Mouse (Mus musculus): Measurements from ENCODE around the gene Sorcs2. TPM values are rescaled to one million over a fixed set of nuclear protein-coding genes. Genes with fewer than 3 reads are reported as not detected.
"Not testable (repeated sequence)": the region's sequence is repeated elsewhere in the genome, so short reads cannot be mapped to it uniquely, and the experiment has no call there.

Gene Sorcs2
- total and polyA plus RNA-seq, 3 experiments: 0.42 to 1.6 (median 0.46) TPM

DNA sequence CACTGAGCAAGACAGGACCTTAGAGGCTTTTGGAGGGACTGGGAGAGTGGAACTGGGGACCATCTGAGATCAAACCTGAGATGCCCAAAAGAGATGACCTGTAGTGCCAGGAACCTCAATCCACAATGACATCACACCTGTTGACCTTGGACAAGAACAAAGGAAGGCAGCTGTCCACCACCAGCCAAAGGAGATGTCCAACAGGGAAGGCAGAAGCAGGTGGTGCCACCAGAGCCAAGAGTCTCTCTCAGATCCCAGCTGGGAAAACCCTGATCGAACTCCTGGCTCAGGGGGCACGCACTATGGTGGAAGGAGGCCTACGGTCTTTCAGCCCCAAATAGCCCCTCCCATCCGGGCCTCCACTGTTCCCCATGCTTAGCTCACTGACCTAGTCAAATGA lies 6.2 kb downstream of the Sorcs2 start:
- Histone ChIP-seq H3K9me3 (replicated peaks; ENCODE audit: low read length) (no peaks in the 10 kb centered on the region), H3K4me3 (replicated peaks in 1 of 3; ENCODE audit: low read depth in 2 of 3, low read length in 2 of 3, poor library complexity in 1 of 3) (no peak overlapping the region), H3K79me2 (replicated peaks; ENCODE audit: control insufficient read depth, extremely low read depth, insufficient read depth, poor library complexity, severe bottlenecking) (no peaks in the 10 kb centered on the region), H3K27ac (ENCODE audit: insufficient read depth, low read depth) (no peak overlapping the region), H3K27me3 (replicated peaks) (peaks cover 97% of the 10 kb centered on the region), H3K9ac (ENCODE audit: insufficient read depth, low read depth) (no peak overlapping the region), H3K4me2 (ENCODE audit: insufficient read depth, low read depth, poor library complexity, severe bottlenecking) (no peak overlapping the region), H3K4me1 (ENCODE audit: control insufficient read depth in 1 of 2, insufficient read depth in 2 of 2) (peaks cover 0 to 6% of the 10 kb centered on the region in 2 experiments; a peak in 1 of 4 replicates), H3K36me3 (replicated peaks in 1 of 2; ENCODE audit: control insufficient read depth in 1 of 2, insufficient read depth in 1 of 2, low read length in 1 of 2) (no peaks in the 10 kb centered on the region)
- in situ Hi-C loops (cut with MboI; ENCODE audit: low pct_ligation_motif_present, low pct_unique_long_range_greater_than_20kb, low sequenced_read_pairs): loop anchor here (10.0 to 25.0 kb wide), 2 partner anchors 247 to 504 kb away; partner anchors contain the start of gene Afap1
- DNase-seq (ENCODE audit: extremely low read depth): no peak
- dilution Hi-C loops (cut with MboI; ENCODE audit: extremely low pct_ligation_motif_present, extremely low pct_unique_long_range_greater_than_20kb, low sequenced_read_pairs): no loop called here
- TF ChIP-seq HCFC1 (IDR thresholded peaks at IDR 0.05; ENCODE audit: low read depth, low read length) (no peak), CTCF (conservative IDR thresholded peaks at IDR 0.05 in 1 of 2, IDR thresholded peaks at IDR 0.05 in 1 of 2; ENCODE audit: low read depth in 2 of 2, low read length in 2 of 2) (no peak), RAD21 (IDR thresholded peaks at IDR 0.05; ENCODE audit: low read depth, low read length) (no peak), ZMIZ1 (IDR thresholded peaks at IDR 0.05; ENCODE audit: low read depth, low read length) (no peak), KAT2A (IDR thresholded peaks at IDR 0.05; ENCODE audit: insufficient replicate concordance, low read length) (no peak), NELFE (IDR thresholded peaks at IDR 0.05; ENCODE audit: low read depth, low read length) (no peak), TBP (conservative IDR thresholded peaks at IDR 0.05; ENCODE audit: low read depth, low read length) (no peak), MAFK (IDR thresholded peaks at IDR 0.05; ENCODE audit: insufficient replicate concordance, low read length) (no peak), CHD2 (IDR thresholded peaks at IDR 0.05; ENCODE audit: low read length) (no peak), ETS1 (conservative IDR thresholded peaks at IDR 0.05; ENCODE audit: low read depth, low read length) (no peak)

DNA sequence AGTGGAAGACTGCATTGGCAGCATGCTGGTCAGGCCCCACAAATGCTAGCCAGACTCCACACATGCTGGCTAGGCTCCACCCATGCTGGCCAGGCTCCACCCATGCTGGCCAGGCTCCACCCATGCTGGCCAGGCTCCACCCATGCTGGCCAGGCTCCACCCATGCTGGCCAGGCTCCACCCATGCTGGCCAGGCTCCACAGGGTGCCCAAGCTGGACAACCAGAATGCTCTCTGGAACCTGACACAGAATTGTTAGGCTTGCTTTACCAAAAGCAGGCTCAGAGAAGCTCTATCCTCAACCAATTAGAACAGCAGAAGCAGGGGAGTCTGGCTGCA lies 7.4 kb downstream of the Sorcs2 start:
- H3K9me3 ChIP-seq (replicated peaks; ENCODE audit: low read length); H3K9ac ChIP-seq (ENCODE audit: insufficient read depth, low read depth); DNase-seq (ENCODE audit: extremely low read depth); H3K79me2 ChIP-seq (replicated peaks; ENCODE audit: control insufficient read depth, extremely low read depth, insufficient read depth, poor library complexity, severe bottlenecking); H3K4me1 ChIP-seq (ENCODE audit: control insufficient read depth in 1 of 2, insufficient read depth in 2 of 2); H3K4me2 ChIP-seq (ENCODE audit: insufficient read depth, low read depth, poor library complexity, severe bottlenecking); H3K36me3 ChIP-seq (replicated peaks in 1 of 2; ENCODE audit: control insufficient read depth in 1 of 2, insufficient read depth in 1 of 2, low read length in 1 of 2); dilution Hi-C loops (cut with MboI; ENCODE audit: extremely low pct_ligation_motif_present, extremely low pct_unique_long_range_greater_than_20kb, low sequenced_read_pairs); H3K4me3 ChIP-seq (replicated peaks in 1 of 3; ENCODE audit: low read depth in 2 of 3, low read length in 2 of 3, poor library complexity in 1 of 3); H3K27ac ChIP-seq (ENCODE audit: insufficient read depth, low read depth): not testable (repeated sequence)
- in situ Hi-C loops (cut with MboI; ENCODE audit: low pct_ligation_motif_present, low pct_unique_long_range_greater_than_20kb, low sequenced_read_pairs): loop anchor here (10.0 to 25.0 kb wide), 2 partner anchors 246 to 503 kb away; partner anchors contain the start of gene Afap1
- H3K27me3 ChIP-seq (replicated peaks): peaks cover 97% of the 10 kb centered on the region

DNA sequence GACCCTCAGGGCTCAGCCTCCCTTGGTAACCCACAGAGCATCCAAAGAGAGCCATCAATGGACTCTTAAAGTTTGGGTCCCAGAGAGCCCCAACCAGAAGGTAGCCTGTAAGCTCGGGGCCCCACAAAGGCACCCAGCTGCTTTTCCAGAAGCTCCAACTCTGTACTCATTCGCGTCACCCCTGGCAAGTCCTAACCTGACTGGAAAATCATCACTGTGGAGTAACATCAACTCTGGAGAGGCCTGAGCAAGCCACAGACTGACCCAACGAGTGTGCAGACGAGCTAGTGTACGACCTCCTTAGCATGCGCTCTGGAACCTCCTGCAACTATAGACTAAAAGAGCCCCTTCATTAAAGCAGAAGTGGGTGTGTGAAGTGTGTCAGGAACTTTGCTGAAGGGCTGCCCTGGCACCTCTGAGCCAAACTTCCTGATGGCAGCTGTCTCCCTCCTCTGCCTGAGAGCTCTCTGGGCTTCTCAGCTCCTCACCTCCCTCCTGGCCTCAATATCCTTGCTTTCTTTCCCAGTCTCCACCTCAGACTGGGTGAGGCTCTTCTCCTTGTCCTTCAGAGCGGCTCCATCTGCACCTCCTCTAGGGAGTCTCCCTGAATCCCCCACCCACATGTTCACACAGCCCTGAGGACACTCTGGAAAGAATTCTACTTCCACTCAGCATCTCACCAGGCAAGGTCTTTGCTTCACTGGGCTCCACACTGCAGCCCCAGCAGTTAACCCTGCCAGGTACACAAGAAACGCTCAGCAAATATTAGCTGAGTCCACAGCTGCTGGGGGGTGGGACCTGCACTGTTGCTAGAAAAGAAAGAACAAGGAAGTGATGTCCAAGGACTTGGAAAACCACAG lies 8.0 kb downstream of the Sorcs2 start:
- no peak overlapping the region for H3K4me2 ChIP-seq (ENCODE audit: insufficient read depth, low read depth, poor library complexity, severe bottlenecking)
- peaks cover 0 to 6% of the 10 kb centered on the region in 2 experiments; a peak in 1 of 4 replicates for H3K4me1 ChIP-seq (ENCODE audit: control insufficient read depth in 1 of 2, insufficient read depth in 2 of 2)
- H3K79me2 ChIP-seq (replicated peaks; ENCODE audit: control insufficient read depth, extremely low read depth, insufficient read depth, poor library complexity, severe bottlenecking): no peaks in the 10 kb centered on the region
- H3K27me3 ChIP-seq (replicated peaks): peaks cover 97% of the 10 kb centered on the region
- no peak for DNase-seq (ENCODE audit: extremely low read depth)
- no peak overlapping the region for H3K4me3 ChIP-seq (replicated peaks in 1 of 3; ENCODE audit: low read depth in 2 of 3, low read length in 2 of 3, poor library complexity in 1 of 3)
- TF ChIP-seq JUN (IDR thresholded peaks at IDR 0.05; ENCODE audit: insufficient read depth, low read depth, low read length): no peak
- TF ChIP-seq MAFK (IDR thresholded peaks at IDR 0.05; ENCODE audit: insufficient replicate concordance, low read length): no peak
- TF ChIP-seq EP300 (IDR thresholded peaks at IDR 0.05; ENCODE audit: low read length): no peak
- TF ChIP-seq POLR2A (IDR thresholded peaks at IDR 0.05; ENCODE audit: low read depth, low read length): no peak
- no peak for TF ChIP-seq MAX (IDR thresholded peaks at IDR 0.05; ENCODE audit: low read length)
- no peak for TF ChIP-seq MYC (IDR thresholded peaks at IDR 0.05; ENCODE audit: low read depth, low read length)
- no peak for TF ChIP-seq GABPA (IDR thresholded peaks at IDR 0.05; ENCODE audit: insufficient replicate concordance, low read depth, low read length)
- TF ChIP-seq CHD1 (IDR thresholded peaks at IDR 0.05; ENCODE audit: low read depth, low read length): no peak
- no peak for TF ChIP-seq SMC3 (IDR thresholded peaks at IDR 0.05; ENCODE audit: low read depth, low read length)
- TF ChIP-seq JUND (conservative IDR thresholded peaks at IDR 0.05; ENCODE audit: low read depth, low read length): no peak
- TF ChIP-seq UBTF (IDR thresholded peaks at IDR 0.05; ENCODE audit: low read depth, low read length): no peak
- TF ChIP-seq RCOR1 (conservative IDR thresholded peaks at IDR 0.05; ENCODE audit: low read depth, low read length): no peak
- TF ChIP-seq ZKSCAN1 (IDR thresholded peaks at IDR 0.05; ENCODE audit: borderline replicate concordance, low read depth, low read length): no peak
- no peak for TF ChIP-seq ETS1 (conservative IDR thresholded peaks at IDR 0.05; ENCODE audit: low read depth, low read length)
- TF ChIP-seq KAT2A (IDR thresholded peaks at IDR 0.05; ENCODE audit: insufficient replicate concordance, low read length): no peak
- no peak for TF ChIP-seq CHD2 (IDR thresholded peaks at IDR 0.05; ENCODE audit: low read length)
- H3K27ac ChIP-seq (ENCODE audit: insufficient read depth, low read depth): no peak overlapping the region
- no peaks in the 10 kb centered on the region for H3K36me3 ChIP-seq (replicated peaks in 1 of 2; ENCODE audit: control insufficient read depth in 1 of 2, insufficient read depth in 1 of 2, low read length in 1 of 2)
- no peak overlapping the region for H3K9ac ChIP-seq (ENCODE audit: insufficient read depth, low read depth)
- no peaks in the 10 kb centered on the region for H3K9me3 ChIP-seq (replicated peaks; ENCODE audit: low read length)
- in situ Hi-C loops (cut with MboI; ENCODE audit: low pct_ligation_motif_present, low pct_unique_long_range_greater_than_20kb, low sequenced_read_pairs) (loop anchor here (10.0 to 25.0 kb wide), 2 partner anchors 245 to 503 kb away; partner anchors contain the start of gene Afap1), dilution Hi-C loops (cut with MboI; ENCODE audit: extremely low pct_ligation_motif_present, extremely low pct_unique_long_range_greater_than_20kb, low sequenced_read_pairs) (no loop called here)

Data from CH12.LX (cell line).